Mouse (Mus musculus): ENCODE data around the gene Slc25a13. TPM values are rescaled to one million over a fixed set of nuclear protein-coding genes. Genes with fewer than 3 reads are reported as not detected.

Slc25a13 gene
- total and polyA plus RNA-seq, 2 experiments from 2014 or later, result 59.6 to 83.1 TPM

DNA sequence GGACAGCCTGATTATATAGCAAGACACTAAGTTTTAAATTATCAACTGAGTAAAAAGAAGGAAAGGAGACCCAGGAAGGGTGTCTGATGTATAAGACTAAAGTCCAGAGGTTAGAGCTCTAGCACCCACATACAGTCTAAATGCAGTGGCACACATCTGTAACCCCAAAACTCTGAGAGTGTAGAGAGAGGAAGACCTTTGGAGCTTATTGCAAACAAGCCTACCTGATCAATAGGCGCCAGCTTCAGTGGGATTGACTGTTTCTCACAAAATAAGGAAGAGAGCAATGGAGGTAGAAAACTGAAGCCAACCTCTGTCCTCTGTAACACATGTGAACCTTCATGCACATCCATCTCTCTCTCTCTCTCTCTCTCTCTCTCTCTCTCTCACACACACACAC lies 26.9 kb upstream of the Slc25a13 start:
- no peak for ATAC-seq (ENCODE audit: insufficient read depth, low read depth)
- no peak for DNase-seq (ENCODE audit: low spot score)
- TF ChIP-seq CTCF (IDR thresholded peaks at IDR 0.05; ENCODE audit: low read depth) (no peak), EP300 (IDR thresholded peaks at IDR 0.05; ENCODE audit: low read depth) (no peak)
- 89% methylated on average over 1 of the region's 1 CpGs for WGBS
- Histone ChIP-seq H3K4me2 (ENCODE audit: low read depth, low read length) (no peak overlapping the region), H3K36me3 (replicated peaks; ENCODE audit: control insufficient read depth, insufficient read depth, low read length) (no peaks in the 10 kb centered on the region), H3K9ac (replicated peaks; ENCODE audit: low read depth, low read length) (no peak overlapping the region), H3K27me3 (ENCODE audit: control insufficient read depth, insufficient read depth, low read length) (no peaks in the 10 kb centered on the region), H3K27ac (ENCODE audit: low read depth) (no peak overlapping the region), H3K4me3 (ENCODE audit: low read depth, low read length) (no peak overlapping the region), H3K9me3 (replicated peaks; ENCODE audit: control insufficient read depth, low read length) (no peaks in the 10 kb centered on the region), H3K4me1 (ENCODE audit: control insufficient read depth, insufficient read depth) (no peaks in the 10 kb centered on the region)

DNA sequence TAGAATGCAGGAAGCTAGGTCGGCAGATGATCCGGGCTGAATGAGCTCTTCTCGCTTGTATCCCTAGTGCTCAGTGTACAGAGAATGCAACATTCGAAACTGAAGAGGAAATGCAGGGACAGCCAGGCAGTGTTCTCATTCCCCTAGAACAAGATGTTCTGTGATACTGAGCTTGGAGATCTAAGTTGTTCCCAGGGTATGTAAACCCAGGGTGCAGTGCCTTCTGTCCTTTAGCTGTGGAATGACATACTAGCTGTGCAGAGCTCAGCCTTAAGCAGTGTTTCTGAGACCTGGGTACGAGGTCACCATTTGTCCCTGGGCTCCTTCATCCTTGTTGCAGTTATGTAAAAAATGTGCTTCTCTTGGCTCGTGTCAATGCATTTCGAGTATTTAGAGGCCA lies 25.1 kb upstream of the Slc25a13 start:
- Histone ChIP-seq H3K27me3 (ENCODE audit: control insufficient read depth, insufficient read depth, low read length) (no peaks in the 10 kb centered on the region), H3K36me3 (replicated peaks; ENCODE audit: control insufficient read depth, insufficient read depth, low read length) (no peaks in the 10 kb centered on the region), H3K9ac (replicated peaks; ENCODE audit: low read depth, low read length) (no peak overlapping the region), H3K4me3 (ENCODE audit: low read depth, low read length) (no peak overlapping the region), H3K9me3 (replicated peaks; ENCODE audit: control insufficient read depth, low read length) (no peaks in the 10 kb centered on the region), H3K4me2 (ENCODE audit: low read depth, low read length) (no peak overlapping the region), H3K27ac (ENCODE audit: low read depth) (no peak overlapping the region), H3K4me1 (ENCODE audit: control insufficient read depth, insufficient read depth) (no peaks in the 10 kb centered on the region)
- WGBS, result 58% methylated on average over 7 of the region's 7 CpGs
- ATAC-seq (ENCODE audit: insufficient read depth, low read depth) (no peak), DNase-seq (ENCODE audit: low spot score) (no peak)
- no peak for TF ChIP-seq CTCF (IDR thresholded peaks at IDR 0.05; ENCODE audit: low read depth)
- no peak for TF ChIP-seq EP300 (IDR thresholded peaks at IDR 0.05; ENCODE audit: low read depth)

DNA sequence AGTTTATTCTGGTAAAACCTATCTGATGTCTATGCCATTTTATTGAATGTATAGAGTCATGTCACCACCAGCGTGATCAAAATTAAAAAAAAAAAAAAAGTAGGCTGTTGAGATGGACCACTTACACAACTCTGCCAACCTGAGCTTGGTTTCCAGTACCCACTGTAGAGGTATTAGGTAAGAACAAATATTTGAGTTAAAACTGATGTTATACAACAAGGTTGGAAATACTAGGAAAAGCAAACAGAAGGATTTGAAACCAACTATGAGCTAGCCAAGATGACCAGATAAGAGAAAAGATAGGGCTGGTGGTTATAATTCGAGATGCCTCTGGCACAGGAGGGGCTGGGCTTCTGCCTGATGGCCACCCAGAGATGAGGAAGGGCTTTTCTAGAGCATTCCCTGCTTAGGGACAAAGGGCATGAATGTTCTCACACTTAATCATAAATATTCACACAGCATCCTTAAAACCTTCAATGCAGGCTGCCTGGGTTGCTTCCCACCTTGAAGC lies 19.9 kb upstream of the Slc25a13 start:
- no peaks in the 10 kb centered on the region for H3K9me3 ChIP-seq (replicated peaks; ENCODE audit: control insufficient read depth, low read length)
- ATAC-seq (ENCODE audit: insufficient read depth, low read depth) (no peak), DNase-seq (ENCODE audit: low spot score) (no peak)
- 80% methylated on average over 2 of the region's 2 CpGs for WGBS
- H3K36me3 ChIP-seq (replicated peaks; ENCODE audit: control insufficient read depth, insufficient read depth, low read length), result no peaks in the 10 kb centered on the region
- H3K27me3 ChIP-seq (ENCODE audit: control insufficient read depth, insufficient read depth, low read length), result no peaks in the 10 kb centered on the region
- no peak overlapping the region for H3K4me3 ChIP-seq (ENCODE audit: low read depth, low read length)
- no peak overlapping the region for H3K27ac ChIP-seq (ENCODE audit: low read depth)
- H3K9ac ChIP-seq (replicated peaks; ENCODE audit: low read depth, low read length), result no peak overlapping the region
- H3K4me1 ChIP-seq (ENCODE audit: control insufficient read depth, insufficient read depth), result no peaks in the 10 kb centered on the region
- no peak for TF ChIP-seq CTCF (IDR thresholded peaks at IDR 0.05; ENCODE audit: low read depth)
- TF ChIP-seq EP300 (IDR thresholded peaks at IDR 0.05; ENCODE audit: low read depth), result no peak
- H3K4me2 ChIP-seq (ENCODE audit: low read depth, low read length), result no peak overlapping the region

- ATAC-seq (ENCODE audit: insufficient read depth, low read depth), result no peak
- H3K4me2 ChIP-seq (ENCODE audit: low read depth, low read length), result no peak overlapping the region
- H3K36me3 ChIP-seq (replicated peaks; ENCODE audit: control insufficient read depth, insufficient read depth, low read length), result no peaks in the 10 kb centered on the region
- no peaks in the 10 kb centered on the region for H3K27me3 ChIP-seq (ENCODE audit: control insufficient read depth, insufficient read depth, low read length)
- H3K27ac ChIP-seq (ENCODE audit: low read depth), result no peak overlapping the region
- H3K9ac ChIP-seq (replicated peaks; ENCODE audit: low read depth, low read length), result no peak overlapping the region
- no peaks in the 10 kb centered on the region for H3K4me1 ChIP-seq (ENCODE audit: control insufficient read depth, insufficient read depth)
- DNase-seq (ENCODE audit: low spot score), result no peak
- H3K9me3 ChIP-seq (replicated peaks; ENCODE audit: control insufficient read depth, low read length), result no peaks in the 10 kb centered on the region
- no peak for TF ChIP-seq EP300 (IDR thresholded peaks at IDR 0.05; ENCODE audit: low read depth)
- TF ChIP-seq CTCF (IDR thresholded peaks at IDR 0.05; ENCODE audit: low read depth), result no peak
- WGBS, result 84% methylated on average over 2 of the region's 2 CpGs
- no peak overlapping the region for H3K4me3 ChIP-seq (ENCODE audit: low read depth, low read length)
Measured at GRCm38 (mm10) chr6:6230262-6230661, 13.3 kb upstream of the Slc25a13 start.

DNA sequence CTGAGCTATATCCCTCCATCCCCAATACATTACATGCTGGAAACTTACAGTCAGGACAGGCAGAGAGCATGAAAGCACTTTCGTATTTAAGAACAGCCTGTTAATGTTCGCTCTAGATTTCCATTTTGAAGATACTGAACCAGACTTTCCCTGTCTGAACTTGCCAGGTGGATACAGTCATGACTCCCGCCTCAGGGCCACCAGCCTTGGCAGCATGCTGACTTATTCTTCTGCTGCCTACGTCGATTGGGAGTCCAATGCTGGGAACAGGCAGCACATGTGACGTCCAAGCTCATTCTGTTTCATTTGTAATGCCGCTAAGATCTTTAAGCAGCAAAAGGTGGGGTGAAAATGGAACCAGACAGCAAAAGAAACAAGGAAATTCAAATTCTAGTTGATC lies 5.7 kb upstream of the Slc25a13 start:
- Histone ChIP-seq H3K27me3 (ENCODE audit: control insufficient read depth, insufficient read depth, low read length) (no peaks in the 10 kb centered on the region), H3K4me3 (ENCODE audit: low read depth, low read length) (no peak overlapping the region), H3K9ac (replicated peaks; ENCODE audit: low read depth, low read length) (no peak overlapping the region), H3K27ac (ENCODE audit: low read depth) (no peak overlapping the region), H3K4me2 (ENCODE audit: low read depth, low read length) (no peak overlapping the region), H3K36me3 (replicated peaks; ENCODE audit: control insufficient read depth, insufficient read depth, low read length) (no peaks in the 10 kb centered on the region), H3K9me3 (replicated peaks; ENCODE audit: control insufficient read depth, low read length) (no peaks in the 10 kb centered on the region), H3K4me1 (ENCODE audit: control insufficient read depth, insufficient read depth) (0 out of 2 replicates have a peak, but pooled peaks cover 8% of the 10 kb centered on the region)
- no peak for DNase-seq (ENCODE audit: low spot score)
- no peak for TF ChIP-seq EP300 (IDR thresholded peaks at IDR 0.05; ENCODE audit: low read depth)
- TF ChIP-seq CTCF (IDR thresholded peaks at IDR 0.05; ENCODE audit: low read depth), result no peak
- ATAC-seq (ENCODE audit: insufficient read depth, low read depth), result no peak
- 76% methylated on average over 7 of the region's 7 CpGs for WGBS

DNA sequence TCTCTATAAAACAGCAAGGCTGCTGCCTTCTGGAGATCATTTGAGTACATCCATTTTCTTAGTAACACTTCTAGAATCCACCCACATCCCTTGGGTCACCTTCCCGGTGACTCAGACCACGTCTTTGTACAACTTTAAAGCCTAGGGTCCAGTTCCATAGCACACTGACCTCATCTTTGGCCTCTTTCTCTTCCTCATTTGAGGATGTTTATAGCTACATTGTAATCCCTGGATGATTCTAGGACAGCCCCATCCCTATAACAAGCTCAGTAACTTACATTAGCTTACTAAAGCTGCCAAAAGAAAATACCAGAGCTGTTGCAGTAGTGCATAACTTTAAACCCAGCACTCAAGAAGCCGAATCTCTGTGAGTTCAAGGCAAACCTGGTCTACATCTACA lies 3.6 kb upstream of the Slc25a13 start:
- TF ChIP-seq EP300 (IDR thresholded peaks at IDR 0.05; ENCODE audit: low read depth) (no peak), CTCF (IDR thresholded peaks at IDR 0.05; ENCODE audit: low read depth) (no peak)
- no peak for ATAC-seq (ENCODE audit: insufficient read depth, low read depth)
- no peak for DNase-seq (ENCODE audit: low spot score)
- no peak overlapping the region for H3K4me3 ChIP-seq (ENCODE audit: low read depth, low read length)
- 71% methylated on average over 3 of the region's 3 CpGs for WGBS
- no peaks in the 10 kb centered on the region for H3K27me3 ChIP-seq (ENCODE audit: control insufficient read depth, insufficient read depth, low read length)
- no peaks in the 10 kb centered on the region for H3K36me3 ChIP-seq (replicated peaks; ENCODE audit: control insufficient read depth, insufficient read depth, low read length)
- H3K9ac ChIP-seq (replicated peaks; ENCODE audit: low read depth, low read length), result no peak overlapping the region
- no peak overlapping the region for H3K27ac ChIP-seq (ENCODE audit: low read depth)
- H3K4me2 ChIP-seq (ENCODE audit: low read depth, low read length), result no peak overlapping the region
- 0 out of 2 replicates have a peak, but pooled peaks cover 17% of the 10 kb centered on the region for H3K4me1 ChIP-seq (ENCODE audit: control insufficient read depth, insufficient read depth)
- no peaks in the 10 kb centered on the region for H3K9me3 ChIP-seq (replicated peaks; ENCODE audit: control insufficient read depth, low read length)

Measured in heart, postnatal 0 days (tissue).